Mouse (Mus musculus) kidney, adult 9 months (tissue): ENCODE data around the gene Zbtb48.
A peak's percentile ranks its signal among the peaks of the same experiment; 100 is the strongest.

ENCODE experiments used
- DNase-seq: peaks from one replicate; pipeline ENCODE4 v3.0.0; 2022

Gene Zbtb48

DNA sequence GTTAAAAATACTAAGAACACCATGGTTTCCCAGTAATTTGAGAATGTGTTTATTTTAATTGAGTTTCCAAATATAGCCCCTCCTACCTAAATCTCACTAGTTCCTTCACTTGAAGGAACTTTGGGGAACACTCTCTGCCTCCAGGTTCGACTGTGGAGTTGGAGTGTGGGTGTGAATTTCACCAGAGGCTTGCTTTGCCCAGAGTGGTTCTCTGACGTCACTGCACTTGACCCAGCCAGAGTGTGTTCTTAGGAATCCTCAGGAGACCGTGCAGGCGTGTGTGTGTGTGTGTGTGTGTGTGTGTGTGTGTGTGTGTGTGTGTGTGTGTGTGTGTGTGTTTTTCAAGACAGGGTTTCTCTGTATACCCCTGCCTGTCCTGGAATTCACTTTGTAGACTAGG lies 26.6 kb downstream of the Zbtb48 start:
- DNase-seq: no peak

DNA sequence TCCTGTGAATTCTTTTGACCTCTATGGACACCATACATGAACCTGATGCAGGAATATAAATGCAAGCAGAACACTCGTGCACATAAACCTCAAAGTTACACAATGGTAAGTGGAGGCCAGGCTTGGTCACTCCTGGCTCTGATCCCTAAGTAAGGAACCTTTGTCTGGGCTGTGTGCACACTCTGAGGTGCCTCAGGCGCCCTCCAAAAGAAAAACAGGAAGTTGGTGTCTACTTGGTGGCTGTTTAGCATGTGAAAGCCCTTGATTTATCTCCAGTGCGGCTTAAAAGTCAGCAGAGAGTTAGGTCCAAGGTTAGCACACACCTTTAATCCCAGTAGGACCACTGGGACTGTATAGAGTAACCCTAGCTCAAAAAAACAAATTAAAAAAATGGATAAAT lies 28.0 kb downstream of the Zbtb48 start:
- DNase-seq: no peak

DNA sequence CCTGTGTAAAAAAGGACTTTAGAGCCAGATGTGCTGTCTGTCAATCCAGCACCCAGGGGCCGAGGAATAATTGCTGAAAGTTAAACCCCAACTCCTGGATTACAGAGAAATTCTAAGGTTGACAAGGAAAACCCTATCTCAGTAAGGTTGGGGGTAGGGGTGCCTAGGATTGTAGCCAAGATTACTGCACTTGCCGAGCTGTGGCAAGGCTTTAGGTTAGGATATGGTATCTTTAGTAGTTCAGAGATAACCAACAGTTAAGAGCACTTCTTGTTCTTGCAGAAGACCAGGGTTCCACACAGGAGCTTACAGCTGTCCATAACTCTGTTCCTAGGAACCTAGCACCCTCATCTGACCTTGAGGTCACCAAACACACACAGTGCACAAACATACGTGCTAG lies 29.8 kb downstream of the Zbtb48 start:
- no peak for DNase-seq

DNA sequence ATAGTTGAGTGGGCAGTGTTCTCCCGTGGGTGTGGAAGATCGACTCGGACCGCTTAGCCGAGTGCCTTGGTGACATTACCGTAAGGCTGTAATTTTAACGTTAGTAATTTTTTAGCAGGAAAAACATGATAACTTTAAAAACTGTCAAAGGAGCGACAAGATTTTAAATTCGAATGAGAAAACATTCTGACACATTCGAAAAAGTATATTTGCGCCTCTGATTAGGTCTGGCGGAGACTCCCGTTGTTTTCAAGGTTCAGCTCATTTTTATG lies 30.6 kb downstream of the Zbtb48 start:
- DNase-seq: no peak

DNA sequence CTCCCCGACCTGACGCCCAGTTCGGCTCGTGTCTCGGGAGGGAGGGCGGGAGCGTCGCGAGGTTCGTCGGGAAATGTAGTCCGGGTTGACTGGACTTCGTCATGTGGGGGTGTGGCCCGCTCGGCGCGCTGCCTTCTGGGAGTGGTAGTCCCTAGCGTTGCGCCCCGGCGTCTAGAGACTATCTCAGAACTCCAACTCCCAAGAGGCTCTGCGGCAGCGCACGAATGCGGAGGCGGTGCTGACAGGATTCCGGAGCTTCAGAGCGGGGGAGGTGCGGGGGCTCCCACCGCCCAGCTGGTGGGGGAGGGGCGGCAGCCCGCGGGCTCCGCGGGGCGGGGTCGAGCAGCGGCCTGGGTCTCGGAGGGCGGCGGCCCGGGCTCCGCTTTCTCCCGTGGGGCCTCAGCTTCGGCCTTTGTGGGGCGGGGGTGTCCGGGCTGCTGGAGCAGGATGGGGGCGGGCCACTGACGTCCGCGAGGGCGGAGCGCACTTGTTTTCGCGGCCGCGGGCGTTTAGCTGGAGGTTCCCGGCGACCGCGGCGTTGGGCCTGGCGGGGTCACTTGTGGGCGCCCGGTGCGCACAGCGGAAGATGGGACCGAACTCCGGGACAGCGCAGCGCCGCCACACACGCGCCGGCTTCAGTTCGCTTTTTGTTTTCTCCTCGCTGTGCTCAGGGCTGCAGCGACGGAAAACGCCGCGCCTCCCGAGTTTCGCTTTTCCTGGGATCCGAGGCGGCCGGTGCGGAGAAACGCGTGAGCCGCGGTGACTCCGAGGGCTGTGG lies 31.1 kb downstream of the Zbtb48 start, which contains the start of gene Phf13:
Gene Phf13 (minus strand): TSS at position 86 of the 778 bp plus-strand sequence.
- DNase-seq: peak; percentile 99

DNA sequence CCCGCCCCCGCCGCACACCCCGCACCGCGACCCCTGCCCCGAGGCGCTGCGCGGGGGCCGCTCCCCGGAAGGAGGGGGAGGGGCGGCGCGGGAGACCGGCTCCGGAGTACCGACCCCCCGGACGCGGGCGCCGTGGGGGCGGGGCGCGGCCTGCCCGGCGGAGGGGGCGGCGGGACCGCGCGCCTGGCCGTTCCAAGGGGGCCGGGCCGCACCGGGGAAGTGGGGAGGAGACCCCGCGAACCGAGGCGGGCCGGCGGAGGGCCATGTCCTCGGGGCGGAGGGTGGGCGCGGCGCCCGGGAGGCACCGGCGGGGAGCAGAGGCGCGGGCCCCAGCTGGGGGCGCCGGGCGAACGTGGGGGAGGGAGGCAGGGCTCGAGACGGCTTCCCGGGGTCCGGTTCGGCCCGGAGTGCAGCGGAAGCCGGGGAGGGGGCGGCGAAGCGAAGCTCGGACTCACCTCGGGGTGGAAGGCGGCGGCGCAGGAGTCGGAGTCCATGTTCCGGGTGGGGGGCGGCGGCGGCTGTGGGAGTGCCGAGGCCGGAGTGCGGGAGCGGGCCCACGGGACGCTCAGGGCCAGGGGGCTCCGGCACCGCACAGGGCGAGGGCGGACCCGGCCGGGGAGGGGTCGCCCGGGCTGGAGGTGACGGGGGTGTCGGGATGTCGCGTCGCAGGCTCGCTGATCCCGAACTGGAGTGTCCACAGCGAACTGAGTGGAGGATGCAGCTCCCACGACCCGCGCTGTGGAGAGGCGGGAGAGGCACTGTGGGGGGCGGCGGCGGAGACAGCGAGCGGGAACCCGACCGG lies 31.9 kb downstream of the Zbtb48 start:
- DNase-seq: no peak

DNA sequence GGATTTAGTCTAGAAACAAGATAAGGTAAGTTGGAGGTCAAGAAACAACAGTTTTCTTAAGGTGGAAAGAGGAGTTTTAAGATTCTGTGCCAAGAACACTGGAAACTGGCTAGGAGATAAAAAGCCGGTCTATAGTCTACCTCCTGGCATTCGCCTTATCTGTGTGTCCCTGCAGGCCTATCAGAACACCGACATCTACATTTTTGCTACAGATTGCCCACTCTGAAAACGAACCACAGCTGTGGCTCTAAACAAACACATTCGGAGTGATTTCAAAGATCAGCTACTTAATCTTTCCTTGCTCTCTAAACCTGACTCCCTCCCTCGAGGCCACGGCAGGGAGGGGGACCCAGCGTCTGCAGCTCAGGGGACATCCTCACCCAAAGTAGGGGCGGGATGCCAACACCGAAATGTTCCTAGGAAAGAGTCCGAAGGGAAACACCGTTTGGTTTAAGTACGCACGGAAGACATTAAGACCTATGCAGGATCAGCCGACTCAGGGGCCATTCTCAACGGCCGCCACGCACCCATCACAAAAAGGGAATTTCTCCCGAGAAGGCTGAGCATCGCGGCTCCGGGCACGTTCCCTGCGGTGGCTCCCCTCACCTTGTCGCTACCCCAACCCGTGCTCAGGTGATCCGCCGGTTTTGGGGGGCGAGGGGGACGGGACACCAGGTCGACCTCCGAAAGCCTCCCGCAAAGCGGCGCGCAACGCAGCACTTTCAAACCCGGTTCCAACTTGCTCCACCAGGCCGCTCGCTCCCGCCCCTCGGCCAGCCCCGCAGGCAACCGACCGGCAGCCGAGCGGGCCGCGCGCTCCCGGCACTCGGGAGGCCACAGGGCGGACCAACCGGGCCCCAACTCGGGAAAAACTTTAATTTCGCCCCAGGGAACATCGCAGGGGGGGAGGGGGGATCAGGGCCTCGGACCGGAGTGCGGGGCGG lies 33.0 kb downstream of the Zbtb48 start:
- no peak for DNase-seq

DNA sequence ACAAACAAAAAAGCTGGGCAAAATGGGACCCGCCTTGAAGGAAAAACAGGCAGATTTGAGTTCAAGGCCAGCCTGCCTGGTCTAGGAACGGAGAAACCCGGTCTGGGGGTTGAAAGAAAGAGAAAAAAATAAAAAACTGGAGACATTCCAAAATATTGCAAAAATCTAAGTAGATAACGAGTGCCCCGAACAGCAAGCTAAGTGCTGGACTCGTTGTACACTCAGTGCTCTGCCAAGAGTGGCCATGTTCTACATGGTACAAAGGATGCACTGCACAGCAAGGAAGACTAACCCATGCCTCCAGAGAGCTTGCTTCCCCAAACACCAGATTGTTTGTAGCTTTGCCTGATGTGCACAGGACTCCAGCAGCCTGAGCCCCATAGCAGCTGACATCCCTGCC lies 34.4 kb downstream of the Zbtb48 start:
- no peak for DNase-seq

DNA sequence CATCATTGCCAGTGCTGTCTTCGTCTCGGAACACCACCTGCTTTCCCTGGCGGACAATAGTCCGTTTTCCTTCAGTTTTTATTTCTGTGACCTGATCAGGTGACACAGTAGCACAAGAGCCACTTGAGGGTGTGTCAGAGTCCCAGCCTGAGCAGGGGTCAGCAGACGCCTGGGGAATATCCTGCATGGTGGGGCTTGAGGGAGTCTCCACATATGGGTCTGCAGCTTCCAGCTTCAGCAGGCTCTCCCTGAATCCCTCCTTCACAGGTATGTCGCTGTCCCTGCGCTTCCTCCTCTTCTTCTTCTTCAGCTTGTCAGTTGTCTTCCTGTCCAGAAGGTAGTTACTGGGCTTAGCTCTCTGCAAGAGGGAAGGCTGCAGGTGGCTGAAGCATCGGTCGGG lies 35.4 kb downstream of the Zbtb48 start:
- DNase-seq: no peak

DNA sequence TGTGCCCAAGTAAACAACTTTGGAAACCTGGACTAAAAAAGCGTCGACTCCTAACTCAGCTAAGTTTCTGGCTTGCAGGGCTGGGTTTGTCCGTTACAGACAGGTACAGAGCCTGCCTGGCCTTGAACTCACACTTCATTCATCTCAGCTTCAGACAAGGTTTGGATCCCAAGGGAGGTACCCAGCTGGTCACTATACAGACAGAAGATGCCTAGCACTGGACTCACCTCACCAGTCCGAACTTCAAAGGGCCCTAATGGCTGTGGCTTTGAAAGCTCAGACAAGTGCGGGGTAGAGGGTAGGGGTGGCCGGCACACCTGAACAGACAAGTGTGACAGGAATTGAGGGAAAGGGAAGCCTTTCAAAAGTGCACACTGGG lies 38.4 kb downstream of the Zbtb48 start:
- DNase-seq: no peak

DNA sequence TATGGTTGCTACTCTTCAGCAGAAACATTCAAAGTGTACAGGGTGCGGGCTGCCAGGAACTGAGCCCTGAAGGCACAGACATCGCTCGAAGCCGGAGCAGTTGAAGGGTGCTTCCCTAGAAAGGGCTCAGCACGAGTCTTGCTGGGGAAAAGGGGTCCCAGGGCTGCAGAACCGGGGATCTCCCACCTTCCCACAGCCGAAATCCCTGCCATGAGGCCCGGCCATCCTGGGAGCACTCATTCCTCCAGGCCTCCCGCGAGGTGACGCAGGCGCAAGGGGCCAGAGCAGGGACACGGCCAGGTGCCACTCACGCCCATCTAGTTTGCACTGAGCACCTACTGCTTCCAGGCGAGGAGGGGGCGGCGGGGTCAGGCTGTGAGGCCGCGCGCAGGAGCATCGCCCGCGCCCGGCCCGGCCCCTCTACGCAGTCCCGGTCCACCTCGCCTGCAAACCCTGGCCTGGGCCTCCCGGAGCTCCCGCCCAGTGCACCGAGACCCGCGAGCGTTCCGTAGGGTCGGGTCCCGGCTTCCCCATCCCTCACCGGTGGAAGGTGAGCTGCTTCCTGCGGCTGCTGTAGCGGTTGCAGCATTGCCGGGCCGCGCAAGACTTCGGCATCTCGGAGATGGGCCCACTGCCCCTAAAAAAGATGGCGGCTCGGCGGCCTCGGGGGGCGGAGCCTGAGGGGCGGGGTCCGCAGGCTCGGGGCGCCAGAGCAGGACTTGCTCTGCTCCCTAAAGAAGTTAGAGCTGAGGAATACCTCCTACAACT lies 38.9 kb downstream of the Zbtb48 start, which contains the start of gene Thap3:
Gene Thap3 (minus strand): TSS at position 656 of the 768 bp plus-strand sequence.
- peak; percentile 82 for DNase-seq

DNA sequence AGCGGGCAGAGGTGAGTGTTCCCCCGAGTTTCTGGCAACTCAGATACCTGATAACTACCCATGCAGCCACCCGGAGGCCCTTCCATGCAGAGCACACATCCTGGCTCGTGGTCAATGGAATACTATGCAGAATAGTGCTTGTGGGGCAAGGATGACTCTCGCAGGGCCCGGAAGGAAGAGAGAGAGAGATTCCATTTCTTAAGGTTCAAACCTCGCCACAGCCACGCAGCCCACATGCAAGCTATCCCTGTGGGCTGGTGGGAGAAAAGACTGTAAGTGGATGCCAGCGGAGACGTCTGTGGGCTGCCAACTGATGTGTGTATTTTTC lies 39.5 kb downstream of the Zbtb48 start:
- DNase-seq: no peak

DNA sequence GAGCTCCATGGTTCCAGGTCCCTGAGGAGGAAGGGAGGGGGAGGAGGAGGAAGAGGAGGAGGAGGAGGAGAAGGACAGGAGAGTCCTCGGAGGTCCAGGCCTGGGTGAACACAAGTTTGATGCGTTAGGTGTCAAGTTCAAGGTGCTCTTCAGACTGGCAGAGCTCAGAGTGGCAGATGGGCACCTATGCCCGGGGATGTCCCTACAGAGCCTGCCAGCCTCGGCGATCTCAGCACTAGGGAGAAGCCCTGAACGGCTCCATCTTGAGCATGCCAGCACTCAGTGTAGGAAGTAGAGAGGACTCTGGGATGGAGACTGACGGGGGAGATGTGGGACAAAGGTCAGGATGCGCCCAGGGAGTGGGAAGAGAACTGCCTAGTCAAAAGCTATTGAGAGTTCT lies 40.8 kb downstream of the Zbtb48 start:
- DNase-seq: no peak

DNA sequence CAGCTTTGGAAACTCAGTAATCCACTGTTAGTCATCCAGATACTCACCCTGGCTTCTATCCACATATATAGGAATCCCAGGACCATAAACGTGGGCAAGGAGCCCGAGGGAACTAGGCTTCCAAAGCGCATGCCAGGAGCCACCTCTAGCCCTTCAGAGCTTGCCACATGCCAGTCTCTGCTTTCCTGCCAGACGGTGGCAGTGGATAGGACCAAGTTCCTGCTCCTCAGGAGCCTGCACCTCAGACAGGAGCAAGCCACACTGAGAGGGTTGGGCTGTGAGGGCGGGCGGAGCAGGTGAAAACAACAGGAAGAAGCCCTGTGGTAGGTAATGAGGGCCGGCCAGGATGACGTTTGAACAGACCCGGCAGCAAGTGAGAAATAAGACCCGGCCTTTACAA lies 41.6 kb downstream of the Zbtb48 start:
- DNase-seq: no peak

DNA sequence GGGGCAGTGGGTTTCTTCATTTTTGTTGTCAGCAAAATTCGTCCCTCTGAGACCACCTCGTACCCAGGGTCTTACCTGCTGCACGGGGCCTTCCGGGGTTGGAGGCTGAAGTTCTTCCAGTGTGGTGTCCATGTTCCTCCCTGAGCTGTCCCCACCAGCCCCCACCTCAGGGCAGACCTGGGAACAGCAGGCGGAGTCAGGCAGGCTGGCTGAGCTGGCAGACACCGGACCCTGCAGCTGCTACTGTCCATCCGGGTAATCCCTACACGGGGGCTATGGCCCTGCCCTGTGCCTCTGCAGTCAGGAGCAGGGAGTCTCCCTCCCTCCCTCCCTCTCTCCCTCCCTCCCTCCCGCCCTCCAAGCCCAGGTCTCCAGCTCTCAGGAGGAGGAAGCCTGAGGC lies 43.9 kb downstream of the Zbtb48 start:
- DNase-seq: no peak

DNA sequence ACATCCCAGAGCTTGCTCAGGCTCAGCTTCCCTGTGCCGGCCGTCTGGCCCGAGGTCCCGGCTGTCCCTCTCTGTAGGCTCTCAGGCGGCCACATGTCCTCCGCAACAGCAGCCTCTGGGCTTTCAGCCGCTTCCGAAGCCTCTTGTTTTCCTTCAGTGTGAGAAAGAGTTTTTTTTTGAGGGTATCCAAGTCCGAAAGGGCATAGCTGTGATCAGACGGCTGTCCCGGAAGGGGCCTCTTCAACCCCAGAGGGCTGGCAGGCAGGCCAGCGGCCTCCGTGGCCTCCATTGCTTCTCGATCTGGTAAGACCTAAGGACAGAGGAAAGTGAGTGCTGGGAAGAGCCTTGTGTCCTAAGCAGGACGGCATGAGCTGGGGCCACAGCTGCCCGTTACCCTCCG lies 44.4 kb downstream of the Zbtb48 start:
- DNase-seq: no peak

DNA sequence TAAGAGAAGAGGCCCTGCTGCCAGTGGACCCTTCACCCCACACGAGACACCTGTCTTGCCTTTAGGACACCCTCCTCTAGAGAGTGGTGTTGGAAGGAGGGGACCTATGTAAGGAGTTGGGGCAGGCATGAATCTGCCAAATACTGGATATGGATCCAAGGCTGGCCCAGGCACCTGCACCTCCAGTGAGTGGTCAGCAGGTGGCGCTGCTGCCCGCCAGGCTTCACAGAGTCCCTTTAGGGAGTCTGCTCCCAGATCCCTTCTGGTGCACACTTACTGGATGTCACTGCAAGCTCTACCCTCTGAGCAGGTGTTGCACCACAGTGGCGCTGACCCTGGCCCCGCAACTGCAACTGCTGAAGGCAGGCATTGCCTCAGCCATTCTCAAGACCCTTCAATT lies 46.1 kb downstream of the Zbtb48 start:
- peak; percentile 87 for DNase-seq

DNA sequence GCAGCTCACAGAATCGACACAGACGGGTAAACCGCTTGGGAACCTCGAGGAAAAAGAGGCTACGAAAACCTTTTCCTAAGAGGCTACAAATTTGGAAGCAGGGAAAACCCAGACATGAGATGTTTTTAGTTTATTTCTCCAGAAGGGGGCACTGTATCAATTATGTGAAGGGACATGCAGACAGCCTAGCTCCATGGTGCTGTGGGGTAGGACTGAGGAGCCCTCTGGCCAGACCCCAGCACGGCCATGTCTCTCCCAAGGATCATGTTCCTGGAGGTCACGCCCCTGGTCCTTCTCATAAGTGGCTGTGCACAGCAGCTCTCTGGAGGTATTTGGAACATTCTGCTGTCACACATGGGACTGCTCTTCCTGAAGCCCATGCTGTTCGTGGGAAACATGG lies 46.8 kb downstream of the Zbtb48 start:
- DNase-seq: no peak

DNA sequence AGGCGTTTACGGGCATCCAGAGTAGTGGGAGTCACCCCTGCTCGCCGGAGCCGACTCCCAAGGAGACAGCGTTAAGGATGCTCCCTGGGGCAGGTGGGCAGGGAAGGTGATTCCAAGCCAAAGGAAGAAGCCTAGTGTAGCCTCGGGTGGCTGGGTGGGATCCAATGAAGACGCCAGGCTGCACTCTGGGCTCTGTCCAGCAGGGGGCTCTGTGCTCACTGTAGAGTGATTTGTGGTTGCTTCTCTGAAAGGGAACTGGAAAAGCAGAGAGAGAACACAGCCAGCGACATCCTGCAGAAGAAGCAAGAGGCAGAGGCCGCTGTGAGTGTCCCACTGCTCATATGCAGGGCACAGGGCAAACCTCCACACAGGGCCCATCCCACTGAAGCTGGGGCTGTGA lies 49.7 kb downstream of the Zbtb48 start:
- peak; percentile 87 for DNase-seq

DNA sequence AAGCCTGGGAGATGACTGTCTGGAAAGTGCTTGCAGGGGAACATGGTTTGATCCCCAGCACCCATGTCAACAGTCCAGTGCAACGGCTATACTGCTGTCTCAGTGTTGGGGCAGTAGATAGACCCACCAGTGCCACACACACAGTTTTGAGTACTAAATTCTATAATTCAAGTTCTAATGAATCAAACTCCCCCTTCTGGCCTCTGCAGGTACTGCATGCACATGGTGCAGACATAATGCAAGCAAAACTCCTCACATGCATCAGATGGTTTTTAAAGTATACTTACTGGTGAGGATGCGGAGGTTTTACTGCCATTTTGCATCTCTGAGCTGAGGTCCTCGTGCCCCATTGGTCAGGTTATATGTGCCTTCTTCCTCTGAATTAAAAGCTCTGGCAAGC lies 52.0 kb downstream of the Zbtb48 start:
- peak; percentile 52 for DNase-seq

DNA sequence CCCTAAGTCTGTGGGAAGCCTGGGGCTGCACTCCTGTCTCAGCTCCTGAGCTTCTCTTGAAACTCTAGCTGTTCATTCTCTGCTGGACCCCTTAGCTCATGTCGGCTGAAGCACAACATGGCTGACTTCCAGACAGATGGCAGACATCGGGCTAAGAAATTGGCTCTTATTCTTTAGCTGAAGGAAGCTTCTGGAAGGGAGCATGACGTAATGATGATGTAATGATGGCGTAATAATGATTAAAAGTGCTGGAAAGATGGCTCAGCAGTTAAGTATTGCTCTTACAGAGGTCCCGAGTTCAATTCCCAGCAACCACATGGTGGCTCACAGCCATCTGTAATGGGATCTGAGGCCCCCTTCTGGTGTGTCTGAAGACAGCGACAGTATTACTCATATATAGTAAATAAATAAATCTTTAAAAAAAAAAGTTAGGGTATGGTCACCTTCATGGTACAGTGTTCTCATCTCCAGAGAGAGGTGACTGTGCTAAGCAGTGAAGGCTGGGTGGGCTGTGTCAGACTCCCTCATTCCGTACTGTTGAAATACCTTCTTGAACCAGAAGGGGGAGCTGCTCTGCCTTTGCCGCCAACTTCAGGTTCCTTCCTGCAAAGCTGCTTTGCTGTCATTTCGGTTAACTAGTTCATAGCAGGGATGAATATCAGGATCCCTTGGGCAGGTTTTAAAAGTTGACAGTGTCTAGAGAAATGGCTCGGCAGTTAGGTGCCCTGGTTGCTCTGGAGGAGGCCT lies 55.1 kb downstream of the Zbtb48 start:
- DNase-seq: no peak
